Mouse (Mus musculus) fibroblast of lung, adult 2 months (primary cell): ENCODE measurements around the gene Gm4027.
"Not testable (repeated sequence)": the region's sequence is repeated elsewhere in the genome, so short reads cannot be mapped to it uniquely, and the experiment has no call there.

Experiments
- DNase-seq: peaks from one replicate; pipeline ENCODE4 v3.0.0-alpha.2; 2011; ENCODE audit warnings: low read depth

Gm4027 gene

DNA sequence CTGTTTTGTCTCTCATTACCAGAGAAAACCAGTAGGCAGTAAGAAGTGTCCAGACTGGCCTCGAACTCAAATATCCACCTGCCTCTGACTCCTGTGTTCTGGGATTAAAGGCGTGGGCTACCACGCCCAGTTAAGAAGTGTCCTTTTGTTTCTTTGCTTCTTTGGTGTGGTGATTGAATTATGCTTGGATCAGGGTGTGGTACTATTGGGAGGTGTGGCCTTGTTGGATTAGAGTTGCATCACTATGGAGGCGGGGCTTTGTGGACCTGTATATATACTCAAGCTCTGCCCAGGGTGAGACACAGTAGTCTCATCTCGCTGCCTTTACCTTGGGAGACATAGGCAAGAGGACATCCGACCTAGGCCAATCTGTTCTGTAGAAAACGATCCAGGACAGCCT is at the start of gene Gm4027:
Gene Gm4027, plus strand, starts transcription at position 301 of the 400 bp plus-strand sequence.
- DNase-seq = not testable (repeated sequence)

DNA sequence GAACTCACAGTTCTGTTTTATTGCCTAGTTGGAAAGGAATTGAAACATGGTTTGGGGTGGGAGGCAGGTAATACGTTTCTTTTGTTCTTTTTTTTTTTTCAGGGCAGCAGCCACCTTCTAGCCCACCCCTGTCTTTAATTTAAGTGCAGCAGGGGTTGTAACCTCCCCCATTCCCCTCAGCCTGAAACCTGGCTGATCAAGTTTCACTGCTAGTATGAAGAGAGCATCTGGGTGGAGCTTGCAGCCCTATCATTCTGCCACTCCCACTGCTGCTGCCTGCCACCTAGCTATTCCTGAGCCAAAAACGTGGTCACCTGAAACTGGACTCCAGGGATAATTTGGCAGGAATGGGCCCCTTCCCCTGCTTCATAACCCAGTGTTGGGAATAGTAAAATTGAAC is 17.3 kb upstream of the Gm4027 start:
- DNase-seq = not testable (repeated sequence)

DNA sequence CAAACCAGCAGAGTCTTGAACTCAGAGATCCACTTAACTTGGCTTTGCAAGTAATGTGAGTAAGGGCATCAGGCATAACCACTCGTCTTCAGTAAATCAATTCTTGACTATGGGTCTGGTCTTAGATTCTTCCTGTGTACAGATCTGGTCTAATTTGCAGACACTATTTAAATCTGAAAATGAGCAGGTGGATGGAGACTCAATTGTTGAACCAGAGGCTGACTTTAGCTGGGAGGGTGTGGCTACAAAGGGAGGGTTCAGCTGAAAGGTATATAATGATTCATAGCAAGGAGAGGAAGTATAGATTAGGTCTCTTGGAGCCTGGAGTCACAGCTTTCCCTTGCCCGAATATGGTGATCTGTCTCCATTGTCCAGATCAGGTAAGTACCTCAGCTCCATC is 16.3 kb upstream of the Gm4027 start, which contains the start of gene Oog1:
Gene Oog1, plus strand, starts transcription at position 301 of the 400 bp plus-strand sequence.
- DNase-seq = not testable (repeated sequence)

DNA sequence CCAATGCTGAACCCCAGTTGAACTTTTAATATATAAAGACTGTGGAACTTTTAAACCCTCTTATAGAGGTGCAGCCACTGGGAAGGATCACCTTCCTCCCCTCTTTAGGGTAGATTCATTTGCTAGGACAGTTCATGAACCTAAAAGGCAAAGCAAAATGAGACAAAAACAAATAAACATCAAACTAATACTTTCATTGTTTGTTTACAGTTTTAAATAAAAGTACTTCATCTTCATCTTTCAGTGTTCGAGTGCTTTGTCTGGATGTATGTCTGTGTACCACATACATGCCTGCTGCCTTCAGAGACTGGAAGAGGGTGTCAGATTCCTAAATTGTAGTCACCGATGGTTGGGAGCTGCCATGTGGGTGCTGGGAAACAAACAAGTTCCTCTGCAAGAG is 25.9 kb downstream of the Gm4027 start, which contains the start of gene Gm16381:
Gene Gm16381, minus strand, starts transcription at position 101 of the 400 bp plus-strand sequence.
- DNase-seq = not testable (repeated sequence)

DNA sequence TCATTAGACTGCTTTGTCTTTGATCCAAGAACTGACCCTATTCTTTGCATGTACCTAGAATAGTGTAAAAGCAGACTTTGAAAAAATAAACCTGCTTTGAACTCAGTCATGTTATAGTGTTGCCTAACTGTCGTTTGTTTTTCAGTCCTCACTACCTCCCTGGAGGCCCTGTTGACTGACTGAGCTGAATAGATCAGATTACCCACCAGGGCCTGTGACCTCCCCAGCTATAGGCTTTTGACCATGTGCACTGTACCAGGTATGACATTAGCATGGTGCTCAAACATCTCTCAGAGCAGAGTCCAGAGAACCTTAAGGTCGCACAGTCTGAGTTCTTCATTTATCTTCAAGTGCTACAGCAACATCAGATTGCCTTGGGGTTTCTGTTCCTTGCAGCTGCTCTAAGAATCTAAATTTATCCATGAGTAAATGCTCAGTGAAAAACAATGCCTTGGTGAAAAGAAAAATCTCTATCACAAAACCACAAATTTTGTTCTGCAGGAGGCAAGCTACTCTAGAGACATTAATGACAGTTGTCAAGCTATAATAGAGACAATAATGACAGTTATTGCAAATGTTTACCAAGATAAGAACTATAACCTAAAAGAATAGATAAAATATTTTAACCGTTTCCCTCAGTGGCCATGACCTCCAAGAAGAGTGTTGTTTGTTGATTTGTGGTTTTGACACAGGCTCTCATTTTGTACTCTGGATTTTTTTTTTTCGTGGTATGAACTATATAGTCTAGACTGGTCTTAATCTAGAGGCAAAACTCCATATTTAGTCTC is 34.4 kb downstream of the Gm4027 start:
- DNase-seq = not testable (repeated sequence)
